Mouse (Mus musculus) kidney, adult 2 months (tissue): ENCODE data around the gene Lypd8. TPM values are rescaled to one million over a fixed set of nuclear protein-coding genes. Genes with fewer than 3 reads are reported as not detected.
"Not testable (repeated sequence)": the region's sequence is repeated elsewhere in the genome, so short reads cannot be mapped to it uniquely, and the experiment has no call there.

ENCODE experiments used
- DNase-seq: peaks from one replicate; pipeline ENCODE4 v3.0.0; 2021
- H3K27ac ChIP-seq: fragments of 200-500 bp; 2 replicates; pipeline ENCODE4 v1.5.1; 2012; ENCODE audit warnings: low read depth, low read length, control low read depth, inconsistent platforms; ENCODE audit not compliant: insufficient read depth
- H3K27me3 ChIP-seq: fragments of 200-500 bp; replicated peaks from 2 replicates; pipeline ENCODE4 v1.6.1; 2012; ENCODE audit warnings: mild to moderate bottlenecking, moderate library complexity, low read length, inconsistent platforms; ENCODE audit not compliant: control insufficient read depth, insufficient read depth
- H3K36me3 ChIP-seq: fragments of 200-500 bp; 2 replicates; pipeline ENCODE4 v1.6.1; 2012; ENCODE audit warnings: mild to moderate bottlenecking, moderate library complexity, low read length, inconsistent platforms; ENCODE audit not compliant: control insufficient read depth, insufficient read depth
- H3K4me1 ChIP-seq: fragments of 200-500 bp; 2 replicates; pipeline ENCODE4 v1.6.1; 2011; ENCODE audit warnings: low read length; ENCODE audit not compliant: control insufficient read depth, insufficient read depth
- H3K4me3 ChIP-seq: fragments of 200-500 bp; 2 replicates; pipeline ENCODE4 v1.5.1; 2011; ENCODE audit warnings: mild to moderate bottlenecking, low read depth, low read length, control low read depth; ENCODE audit not compliant: insufficient read depth
- CTCF ChIP-seq: fragments of 200-500 bp; conservative IDR thresholded peaks from 2 replicates; pipeline ENCODE4 v1.5.1; 2011; ENCODE audit warnings: low read depth, mild to moderate bottlenecking, control low read depth, low read length, moderate library complexity, mixed read lengths; ENCODE audit not compliant: insufficient read depth, insufficient read length
- POLR2A ChIP-seq: fragments of 200-500 bp; IDR thresholded peaks from one replicate; pipeline ENCODE4 v1.6.1; 2011; ENCODE audit warnings: low read depth, low read length, control low read depth
- WGBS: fragments of 180-500 bp; shearing (Covaris S2); methylation state at CpG from one replicate; pipeline ENCODE4 v1.1.7; 2018; 5-methylcytosine and 5-hydroxymethylcytosine counted together
- polyA plus RNA-seq: library from polyadenylated mRNA; depleted of rRNA; stranded (reverse); fragments of >200 nt; gene quantifications from 2 replicates; pipeline ENCODE4 v1.2.3, GENCODE M21; 2012

Gene Lypd8
- polyA plus RNA-seq, 1 experiment, result 0.31 TPM

DNA sequence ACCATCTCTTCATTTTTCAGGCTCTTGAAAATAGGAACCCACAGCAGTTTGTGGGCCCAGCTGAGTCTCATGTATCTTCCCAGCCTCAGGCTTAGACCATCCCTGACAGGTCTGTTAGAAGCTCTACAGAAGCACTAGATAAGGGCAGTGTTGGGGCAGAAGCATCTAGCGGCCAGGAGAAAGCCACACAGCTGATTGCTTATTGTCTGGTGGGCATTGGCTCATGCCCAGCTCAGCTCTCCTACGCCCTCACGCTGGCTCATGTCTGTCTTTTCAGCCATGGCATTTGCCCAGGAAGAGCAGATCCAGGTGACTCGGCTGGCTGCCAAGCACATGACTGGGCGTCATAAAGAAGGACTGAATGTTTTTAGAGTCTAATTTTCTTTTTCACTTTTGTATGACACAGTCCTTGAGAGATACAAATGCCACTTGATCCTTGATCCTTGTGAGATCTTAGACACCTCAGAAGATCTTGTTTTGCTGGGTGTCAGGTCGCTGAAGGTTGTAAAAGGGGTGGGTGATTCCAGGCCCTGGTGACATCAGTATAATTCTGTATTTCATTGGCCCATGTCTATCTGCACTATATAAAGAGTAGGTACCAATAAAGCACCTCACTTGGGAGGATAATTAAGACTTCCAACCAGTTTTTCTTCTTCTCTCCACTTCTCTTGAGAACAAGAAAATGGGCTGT lies 20.9 kb upstream of the Lypd8 start:
- H3K4me1 ChIP-seq, result no peaks in the 10 kb centered on the region
- no peaks in the 10 kb centered on the region for H3K27me3 ChIP-seq
- peak; percentile 30 for DNase-seq
- H3K27ac ChIP-seq, result no peak overlapping the region
- H3K36me3 ChIP-seq, result no peaks in the 10 kb centered on the region
- no peak for TF ChIP-seq CTCF
- TF ChIP-seq POLR2A, result no peak
- no peak overlapping the region for H3K4me3 ChIP-seq
- WGBS, result 51% methylated on average over 6 of the region's 6 CpGs

DNA sequence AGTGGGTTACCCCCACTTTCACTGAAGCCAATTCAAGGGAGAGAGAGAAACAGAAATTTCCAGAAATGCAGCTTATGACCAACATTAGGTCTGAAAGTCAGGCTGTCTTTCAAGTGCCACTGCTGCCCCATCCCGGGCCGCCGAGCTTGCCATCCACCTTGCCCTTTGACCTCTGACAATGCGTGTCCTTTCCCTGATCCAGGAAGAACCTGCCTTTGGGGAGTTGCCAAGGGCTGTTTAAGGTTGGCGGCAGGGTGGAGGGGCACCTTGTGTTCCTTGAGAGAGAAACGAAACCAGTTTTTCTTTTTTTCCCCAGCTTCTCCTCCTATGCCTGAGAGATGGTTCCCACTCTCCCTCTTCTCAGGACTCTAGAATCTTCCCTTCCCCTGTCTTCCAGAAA lies 16.3 kb upstream of the Lypd8 start:
- not testable (repeated sequence) for H3K4me1 ChIP-seq, H3K27me3 ChIP-seq, H3K27ac ChIP-seq, DNase-seq, H3K36me3 ChIP-seq, H3K4me3 ChIP-seq
- WGBS, result no CpG with 5 or more reads among the region's 6 CpGs

DNA sequence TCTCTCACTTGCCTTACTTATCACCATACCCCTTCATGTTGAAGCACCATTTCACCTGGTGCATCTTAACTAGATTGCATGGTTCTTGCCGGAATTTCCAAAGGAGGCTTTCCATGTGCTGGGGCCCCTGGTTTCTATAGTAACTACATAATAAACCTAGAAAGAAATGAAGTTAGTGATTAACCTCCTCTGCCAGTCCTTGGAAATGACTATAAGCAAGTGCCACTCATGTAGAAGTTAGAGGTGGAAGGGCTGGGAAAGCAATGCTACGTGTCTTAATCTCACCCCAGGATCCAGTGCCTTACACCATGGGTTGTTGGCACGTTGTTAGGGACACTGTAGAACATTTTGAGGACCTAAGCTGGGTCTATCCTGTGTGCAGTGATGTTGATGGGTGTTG lies 14.4 kb upstream of the Lypd8 start:
- Histone ChIP-seq H3K4me3 (no peak overlapping the region), H3K4me1 (peaks cover 3% of the 10 kb centered on the region; the same call in 1 of the 2 replicates), H3K27ac (0 out of 2 replicates have a peak overlapping the region, but pooled peaks have one; percentile 32), H3K36me3 (no peaks in the 10 kb centered on the region), H3K27me3 (no peaks in the 10 kb centered on the region)
- TF ChIP-seq POLR2A (no peak), CTCF (no peak)
- 54% methylated on average over 3 of the region's 3 CpGs for WGBS
- no peak for DNase-seq

DNA sequence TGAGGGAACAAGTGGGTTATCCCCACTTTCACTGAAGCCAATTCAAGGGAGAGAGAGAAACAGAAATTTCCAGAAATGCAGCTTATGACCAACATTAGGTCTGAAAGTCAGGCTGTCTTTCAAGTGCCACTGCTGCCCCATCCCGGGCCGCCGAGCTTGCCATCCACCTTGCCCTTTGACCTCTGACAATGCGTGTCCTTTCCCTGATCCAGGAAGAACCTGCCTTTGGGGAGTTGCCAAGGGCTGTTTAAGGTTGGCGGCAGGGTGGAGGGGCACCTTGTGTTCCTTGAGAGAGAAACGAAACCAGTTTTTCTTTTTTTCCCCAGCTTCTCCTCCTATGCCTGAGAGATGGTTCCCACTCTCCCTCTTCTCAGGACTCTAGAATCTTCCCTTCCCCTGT lies 12.7 kb upstream of the Lypd8 start:
- not testable (repeated sequence) for H3K36me3 ChIP-seq
- no CpG with 5 or more reads among the region's 6 CpGs for WGBS

DNA sequence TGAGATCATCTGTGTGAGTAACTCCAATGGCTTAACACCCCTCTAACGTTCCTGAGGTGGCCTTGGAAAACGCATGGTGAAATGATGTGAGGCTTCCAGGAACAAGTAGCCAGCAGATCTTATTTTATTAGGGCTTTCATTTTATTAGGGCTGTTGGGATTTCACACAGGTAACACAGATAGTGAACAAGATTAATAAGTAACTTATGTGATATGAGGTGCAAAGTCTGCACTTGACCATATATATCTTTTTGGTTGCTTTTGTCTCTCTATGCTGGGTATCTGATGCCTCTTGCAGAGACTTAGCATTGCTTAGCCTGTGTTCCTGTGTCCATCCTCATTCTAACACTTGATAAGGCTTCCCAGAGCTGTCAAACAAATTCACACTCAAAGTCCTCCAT lies 1.6 kb upstream of the Lypd8 start:
- no peak overlapping the region for H3K27ac ChIP-seq
- H3K27me3 ChIP-seq, result no peaks in the 10 kb centered on the region
- H3K36me3 ChIP-seq, result no peaks in the 10 kb centered on the region
- H3K4me1 ChIP-seq, result no peaks in the 10 kb centered on the region
- TF ChIP-seq CTCF (no peak), POLR2A (no peak)
- no peak overlapping the region for H3K4me3 ChIP-seq
- no peak for DNase-seq
- 85% methylated on average over 2 of the region's 2 CpGs for WGBS

More for the DNA sequence above, 12.7 kb upstream of the Lypd8 start:
- not testable (repeated sequence) for H3K27me3 ChIP-seq, DNase-seq, H3K4me1 ChIP-seq, H3K27ac ChIP-seq, H3K4me3 ChIP-seq

DNA sequence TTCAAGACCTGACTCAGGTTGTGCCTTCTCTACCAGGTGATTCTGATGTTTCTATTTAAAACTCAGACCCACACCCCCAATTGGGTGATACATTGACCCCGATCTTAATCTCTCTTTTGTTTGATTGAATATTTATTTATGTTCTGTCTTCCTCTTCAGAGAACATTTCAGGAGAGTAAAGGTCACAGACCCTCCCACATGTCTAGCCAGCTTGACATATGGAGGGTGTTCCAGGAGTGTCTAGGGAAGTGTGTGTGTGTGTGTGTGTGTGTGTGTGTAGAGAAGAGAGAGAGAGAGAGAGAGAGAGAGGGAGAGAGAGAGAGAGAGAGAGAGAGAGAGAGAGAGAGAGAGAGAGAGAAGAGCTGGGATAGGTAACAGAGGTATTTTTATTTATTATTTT lies 1.2 kb upstream of the Lypd8 start:
- H3K4me1 ChIP-seq, result no peaks in the 10 kb centered on the region
- DNase-seq, result no peak
- H3K4me3 ChIP-seq, result no peak overlapping the region
- H3K27ac ChIP-seq, result no peak overlapping the region
- TF ChIP-seq POLR2A (no peak), CTCF (no peak)
- H3K36me3 ChIP-seq, result no peaks in the 10 kb centered on the region
- 67% methylated on average over 1 of the region's 1 CpGs for whole genome bisulfite sequencing
- H3K27me3 ChIP-seq, result no peaks in the 10 kb centered on the region

DNA sequence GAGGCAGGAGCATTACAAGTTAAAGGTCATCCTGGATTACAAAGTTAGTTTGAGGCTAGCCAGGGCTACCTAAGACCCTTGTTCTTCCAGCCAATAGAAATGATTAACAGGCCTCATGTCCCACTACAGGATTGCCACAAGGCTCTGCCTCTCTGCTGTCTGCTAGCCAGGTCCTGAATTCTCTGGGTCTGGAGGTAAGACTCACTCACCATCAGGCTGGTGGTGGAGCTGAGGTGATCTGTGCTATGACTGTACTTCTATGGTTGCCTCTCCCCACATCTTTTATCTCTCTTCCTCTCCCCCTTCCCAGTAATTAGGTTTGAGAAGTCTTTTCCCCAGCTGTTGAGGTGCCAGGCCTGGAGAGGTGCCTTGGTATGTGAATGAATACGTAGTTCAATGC lies 673 bp downstream of the Lypd8 start:
- 92% methylated on average over 1 of the region's 1 CpGs for WGBS

DNA sequence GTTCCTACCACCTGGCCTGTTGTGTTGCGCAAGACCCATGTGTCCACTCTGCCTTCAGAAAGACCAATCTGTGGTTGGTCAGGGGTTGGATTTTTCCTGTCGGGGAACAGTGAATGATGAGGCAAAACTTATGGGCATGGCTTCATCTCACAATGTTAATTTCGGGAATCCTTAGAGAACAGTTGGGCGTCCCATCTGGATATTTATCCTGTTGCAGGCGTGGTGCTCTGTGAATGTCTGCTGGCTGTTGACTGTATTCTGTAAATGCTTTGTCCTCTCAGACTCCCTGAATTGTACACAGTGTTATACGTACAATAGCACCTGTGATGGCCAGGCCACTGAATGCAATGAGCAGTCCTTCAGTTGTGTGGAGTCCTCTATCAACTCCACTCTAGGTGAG lies 3.6 kb downstream of the Lypd8 start:
- Histone ChIP-seq H3K4me3 (no peak overlapping the region), H3K4me1 (no peaks in the 10 kb centered on the region), H3K27me3 (no peaks in the 10 kb centered on the region), H3K36me3 (no peaks in the 10 kb centered on the region), H3K27ac (no peak overlapping the region)
- WGBS, result 92% methylated on average over 6 of the region's 6 CpGs
- TF ChIP-seq CTCF, result no peak
- DNase-seq, result no peak

More for the DNA sequence above, 673 bp downstream of the Lypd8 start:
- Histone ChIP-seq H3K27me3 (no peaks in the 10 kb centered on the region), H3K36me3 (no peaks in the 10 kb centered on the region), H3K27ac (no peak overlapping the region), H3K4me3 (no peak overlapping the region), H3K4me1 (no peaks in the 10 kb centered on the region)
- TF ChIP-seq POLR2A (no peak), CTCF (no peak)
- no peak for DNase-seq
